Mouse (Mus musculus): ENCODE measurements at regions not wholly inside any gene's neighbourhood (a gene's known extent, or its start where the extent isn't known, plus 50 kb on each side); places are given as distances from the start of the nearest gene placed in this dataset.

DNA sequence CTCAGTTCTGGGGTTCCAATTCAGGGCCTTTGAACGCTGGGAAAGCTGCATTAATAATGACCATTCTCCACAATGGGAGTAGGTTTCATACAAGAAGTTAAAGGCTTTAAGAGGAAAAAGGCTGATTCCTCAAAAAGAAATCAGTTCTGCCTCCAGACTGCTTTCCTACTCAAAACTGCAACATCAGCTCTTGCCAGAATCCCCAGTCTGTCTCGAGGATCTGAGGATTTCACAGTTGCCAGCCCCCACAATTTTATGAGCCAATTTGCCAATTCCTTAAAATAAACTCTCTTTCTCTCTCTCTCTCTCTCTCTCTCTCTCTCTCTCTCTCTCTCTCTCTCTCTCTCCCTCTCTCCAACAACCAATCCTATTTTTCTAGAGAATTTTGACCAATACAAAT lies 51.3 kb upstream of the Nhs start:
- no peaks in the 10 kb centered on the region for H3K4me1 ChIP-seq (ENCODE audit: control insufficient read depth in 1 of 2, insufficient read depth in 2 of 2)
- dilution Hi-C loops (cut with MboI; ENCODE audit: extremely low pct_ligation_motif_present, extremely low pct_unique_long_range_greater_than_20kb, low sequenced_read_pairs): no loop called here
- H3K4me3 ChIP-seq (replicated peaks in 1 of 3; ENCODE audit: low read depth in 2 of 3, low read length in 2 of 3, poor library complexity in 1 of 3): no peak overlapping the region
- no peak overlapping the region for H3K27ac ChIP-seq (ENCODE audit: insufficient read depth, low read depth)
- in situ Hi-C loops (cut with MboI; ENCODE audit: low pct_ligation_motif_present, low pct_unique_long_range_greater_than_20kb, low sequenced_read_pairs): no loop called here
- no peak for TF ChIP-seq PAX5 (IDR thresholded peaks at IDR 0.05; ENCODE audit: low read length)
- TF ChIP-seq CTCF (conservative IDR thresholded peaks at IDR 0.05 in 1 of 2, IDR thresholded peaks at IDR 0.05 in 1 of 2; ENCODE audit: low read depth in 2 of 2, low read length in 2 of 2): no peak
- no peak for TF ChIP-seq HCFC1 (IDR thresholded peaks at IDR 0.05; ENCODE audit: low read depth, low read length)
- TF ChIP-seq BHLHE40 (IDR thresholded peaks at IDR 0.05; ENCODE audit: low read depth, low read length): no peak
- no peak for TF ChIP-seq EP300 (IDR thresholded peaks at IDR 0.05; ENCODE audit: low read length)
- no peak for TF ChIP-seq MEF2A (IDR thresholded peaks at IDR 0.05; ENCODE audit: borderline replicate concordance, low read depth, low read length)
- TF ChIP-seq SIN3A (IDR thresholded peaks at IDR 0.05; ENCODE audit: low read length): no peak
- TF ChIP-seq GABPA (IDR thresholded peaks at IDR 0.05; ENCODE audit: insufficient replicate concordance, low read depth, low read length): no peak
- TF ChIP-seq RCOR1 (conservative IDR thresholded peaks at IDR 0.05; ENCODE audit: low read depth, low read length): no peak
- TF ChIP-seq JUND (conservative IDR thresholded peaks at IDR 0.05; ENCODE audit: low read depth, low read length): no peak
- TF ChIP-seq ZKSCAN1 (IDR thresholded peaks at IDR 0.05; ENCODE audit: borderline replicate concordance, low read depth, low read length): no peak
- no peak for TF ChIP-seq POLR2A (IDR thresholded peaks at IDR 0.05; ENCODE audit: low read depth, low read length)
- TF ChIP-seq MXI1 (IDR thresholded peaks at IDR 0.05; ENCODE audit: low read depth, low read length): no peak
- TF ChIP-seq TBP (conservative IDR thresholded peaks at IDR 0.05; ENCODE audit: low read depth, low read length): no peak
- H3K36me3 ChIP-seq (replicated peaks in 1 of 2; ENCODE audit: control insufficient read depth in 1 of 2, insufficient read depth in 1 of 2, low read length in 1 of 2): no peaks in the 10 kb centered on the region
- no peak for DNase-seq (ENCODE audit: extremely low read depth)
- H3K79me2 ChIP-seq (replicated peaks; ENCODE audit: control insufficient read depth, extremely low read depth, insufficient read depth, poor library complexity, severe bottlenecking): no peaks in the 10 kb centered on the region
- H3K9me3 ChIP-seq (replicated peaks; ENCODE audit: low read length): no peaks in the 10 kb centered on the region
- no peak overlapping the region for H3K9ac ChIP-seq (ENCODE audit: insufficient read depth, low read depth)
- no peak overlapping the region for H3K4me2 ChIP-seq (ENCODE audit: insufficient read depth, low read depth, poor library complexity, severe bottlenecking)
- no peaks in the 10 kb centered on the region for H3K27me3 ChIP-seq (replicated peaks)
